Mouse (Mus musculus) embryonic facial prominence, embryonic 12.5 days (tissue): ENCODE measurements around the gene Gm17571. TPM values are rescaled to one million over a fixed set of nuclear protein-coding genes. Genes with fewer than 3 reads are reported as not detected.

Experiments used
- ATAC-seq: fragments of 200-750 bp; cut with Nextera tagmentation; 2 replicates; pipeline ENCODE4 v1.8.0; 2017; ENCODE audit not compliant: insufficient number of reproducible peaks, insufficient read depth, low FRiP score, low TSS enrichment
- H3K27ac ChIP-seq: fragments of 300-500 bp; sonication (generic); 2 replicates; pipeline ENCODE4 v1.5.1; 2016; ENCODE audit warnings: mild to moderate bottlenecking
- H3K27me3 ChIP-seq: fragments of 300-500 bp; sonication (generic); 2 replicates; pipeline ENCODE4 v1.6.1; 2016; ENCODE audit warnings: mild to moderate bottlenecking, moderate library complexity
- H3K36me3 ChIP-seq: fragments of 300-500 bp; sonication (generic); 2 replicates; pipeline ENCODE4 v1.6.1; 2016; ENCODE audit warnings: mild to moderate bottlenecking
- H3K4me1 ChIP-seq: fragments of 300-500 bp; sonication (generic); 2 replicates; pipeline ENCODE4 v1.6.1; 2016
- H3K4me2 ChIP-seq: fragments of 300-500 bp; sonication (generic); replicated peaks from 2 replicates; pipeline ENCODE4 v1.6.1; 2016; ENCODE audit warnings: mild to moderate bottlenecking, moderate library complexity
- H3K4me3 ChIP-seq: fragments of 300-500 bp; sonication (generic); 2 replicates; pipeline ENCODE4 v1.5.1; 2016; ENCODE audit warnings: mild to moderate bottlenecking
- H3K9ac ChIP-seq: fragments of 300-500 bp; sonication (generic); 2 replicates; pipeline ENCODE4 v1.6.1; 2016; ENCODE audit warnings: mild to moderate bottlenecking, moderate library complexity
- H3K9me3 ChIP-seq: fragments of 300-500 bp; sonication (generic); 2 replicates; pipeline ENCODE4 v1.6.1; 2016; ENCODE audit warnings: mild to moderate bottlenecking, moderate library complexity
- WGBS: fragments of 180-500 bp; shearing (Covaris S2); methylation state at CpG from one replicate; pipeline ENCODE4 v1.1.7; 2016; 5-methylcytosine and 5-hydroxymethylcytosine counted together
- polyA plus RNA-seq: library from polyadenylated mRNA; unstranded; fragments of >200 nt; fragmentation: Nextera tagmentation; extraction: Ambion mirVana; gene quantifications from 2 replicates; pipeline ENCODE4 v1.2.1, GENCODE M21; 2016

Gene Gm17571
- polyA plus RNA-seq, 1 experiment from 2014 or later: not detected

GRCm38 (mm10) chr9:13470013-13470412 lies 23.5 kb upstream of the Gm17571 start:
- no peak overlapping the region for H3K4me2 ChIP-seq
- no peaks in the 10 kb centered on the region for H3K9me3 ChIP-seq
- no peak overlapping the region for H3K9ac ChIP-seq
- H3K27me3 ChIP-seq: no peaks in the 10 kb centered on the region
- H3K36me3 ChIP-seq: no peaks in the 10 kb centered on the region
- H3K27ac ChIP-seq: no peak overlapping the region
- no peak overlapping the region for H3K4me3 ChIP-seq
- 22% methylated on average over 7 of the region's 7 CpGs for WGBS
- ATAC-seq: no peak
- H3K4me1 ChIP-seq: peaks cover 23% of the 10 kb centered on the region

DNA sequence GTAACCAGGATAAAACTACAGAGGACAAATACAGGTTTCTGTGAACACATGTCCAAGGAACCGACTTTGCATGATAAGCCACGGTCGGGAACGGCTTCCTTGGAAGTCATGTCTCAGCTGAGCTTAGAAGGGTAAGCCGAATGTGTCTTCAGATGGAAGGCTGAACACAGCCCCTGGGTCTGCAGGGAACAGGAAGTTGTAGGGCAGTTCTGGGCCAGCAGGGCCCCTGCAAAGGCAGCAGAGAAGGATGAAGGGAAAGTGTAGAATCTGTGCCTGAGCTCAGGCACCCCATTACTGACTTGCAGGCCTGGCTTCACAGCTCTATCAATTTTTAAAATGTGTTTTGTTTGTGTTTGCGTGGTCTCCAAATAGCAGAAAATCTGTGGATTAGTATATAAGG lies 22.2 kb upstream of the Gm17571 start:
- H3K36me3 ChIP-seq: no peaks in the 10 kb centered on the region
- WGBS: 78% methylated on average over 6 of the region's 6 CpGs
- H3K27ac ChIP-seq: no peak overlapping the region
- H3K9me3 ChIP-seq: no peaks in the 10 kb centered on the region
- no peak for ATAC-seq
- no peak overlapping the region for H3K4me3 ChIP-seq
- no peaks in the 10 kb centered on the region for H3K27me3 ChIP-seq
- H3K4me1 ChIP-seq: peaks cover 22% of the 10 kb centered on the region
- no peak overlapping the region for H3K9ac ChIP-seq
- H3K4me2 ChIP-seq: no peak overlapping the region

GRCm38 (mm10) chr9:13467745-13468144 lies 21.2 kb upstream of the Gm17571 start:
- H3K27me3 ChIP-seq: no peaks in the 10 kb centered on the region
- 79% methylated on average over 7 of the region's 7 CpGs for WGBS
- no peak overlapping the region for H3K4me2 ChIP-seq
- ATAC-seq: no peak
- H3K36me3 ChIP-seq: no peaks in the 10 kb centered on the region
- no peak overlapping the region for H3K27ac ChIP-seq
- H3K4me3 ChIP-seq: no peak overlapping the region
- H3K9ac ChIP-seq: no peak overlapping the region
- H3K9me3 ChIP-seq: no peaks in the 10 kb centered on the region
- H3K4me1 ChIP-seq: peaks cover 22% of the 10 kb centered on the region

DNA sequence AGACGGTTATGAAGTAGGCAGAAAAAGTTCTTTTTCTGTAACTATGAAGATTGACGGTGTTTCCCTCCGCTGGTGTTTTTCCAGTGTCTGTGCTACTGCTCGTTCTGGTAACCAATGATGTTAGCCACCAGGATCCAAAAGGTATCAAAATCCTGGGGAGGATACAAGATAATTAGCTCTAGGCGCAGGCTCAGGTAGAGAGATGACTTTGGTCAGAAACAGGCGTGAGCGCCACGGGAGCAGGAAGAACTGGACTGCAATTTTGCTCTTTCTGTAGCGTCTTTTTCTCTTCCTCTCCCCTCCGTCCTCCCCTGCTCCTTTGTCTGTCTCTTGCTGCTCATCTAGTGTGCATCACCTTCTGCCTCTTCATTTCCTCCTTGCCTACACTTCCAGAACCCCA lies 20.3 kb upstream of the Gm17571 start:
- 82% methylated on average over 10 of the region's 10 CpGs for WGBS
- Histone ChIP-seq H3K9ac (no peak overlapping the region), H3K36me3 (no peaks in the 10 kb centered on the region), H3K9me3 (no peaks in the 10 kb centered on the region), H3K4me3 (no peak overlapping the region), H3K4me1 (peaks cover 22% of the 10 kb centered on the region), H3K4me2 (no peak overlapping the region), H3K27me3 (no peaks in the 10 kb centered on the region), H3K27ac (no peak overlapping the region)
- ATAC-seq: no peak

DNA sequence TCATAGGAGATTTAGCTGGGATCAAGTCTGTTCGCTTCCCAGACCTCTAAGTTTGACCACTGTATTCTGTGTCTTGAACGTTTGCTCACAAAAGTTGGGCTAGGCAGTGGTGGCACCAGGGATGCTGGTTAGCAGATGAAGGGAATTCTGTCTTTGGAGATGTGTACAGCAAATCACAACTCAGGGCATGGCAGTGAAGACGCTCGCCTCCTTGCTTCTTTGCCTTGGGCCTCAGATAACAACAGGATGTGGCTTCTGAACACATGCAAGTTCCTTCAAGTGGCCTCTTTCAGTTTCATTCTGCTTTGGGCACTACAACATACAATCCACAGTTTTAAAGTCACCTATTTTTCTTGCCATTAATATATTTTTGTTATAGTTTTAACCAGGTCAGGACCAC lies 19.8 kb upstream of the Gm17571 start:
- no peak overlapping the region for H3K27ac ChIP-seq
- H3K27me3 ChIP-seq: no peaks in the 10 kb centered on the region
- peaks cover 22% of the 10 kb centered on the region for H3K4me1 ChIP-seq
- H3K9me3 ChIP-seq: no peaks in the 10 kb centered on the region
- H3K4me2 ChIP-seq: no peak overlapping the region
- H3K36me3 ChIP-seq: no peaks in the 10 kb centered on the region
- H3K9ac ChIP-seq: no peak overlapping the region
- 72% methylated on average over 4 of the region's 4 CpGs for WGBS
- no peak for ATAC-seq
- no peak overlapping the region for H3K4me3 ChIP-seq

- WGBS: 62% methylated on average over 4 of the region's 4 CpGs
- no peak for ATAC-seq
Observed at GRCm38 (mm10) chr9:13465358-13466020, 18.9 kb upstream of the Gm17571 start.

GRCm38 (mm10) chr9:13460926-13461325 lies 14.4 kb upstream of the Gm17571 start:
- Histone ChIP-seq H3K36me3 (no peaks in the 10 kb centered on the region), H3K27me3 (no peaks in the 10 kb centered on the region), H3K27ac (no peak overlapping the region), H3K4me2 (no peak overlapping the region), H3K4me3 (no peak overlapping the region), H3K4me1 (peaks cover 11% of the 10 kb centered on the region; the same call in 1 of the 2 replicates), H3K9ac (no peak overlapping the region), H3K9me3 (no peaks in the 10 kb centered on the region)
- ATAC-seq: no peak
- WGBS: 97% methylated on average over 1 of the region's 1 CpGs

More at GRCm38 (mm10) chr9:13465358-13466020, 18.9 kb upstream of the Gm17571 start:
- Histone ChIP-seq H3K4me3 (no peak overlapping the region), H3K9me3 (no peaks in the 10 kb centered on the region), H3K9ac (no peak overlapping the region), H3K36me3 (no peaks in the 10 kb centered on the region), H3K27me3 (no peaks in the 10 kb centered on the region), H3K4me2 (no peak overlapping the region), H3K27ac (no peak overlapping the region), H3K4me1 (peaks cover 22% of the 10 kb centered on the region)

DNA sequence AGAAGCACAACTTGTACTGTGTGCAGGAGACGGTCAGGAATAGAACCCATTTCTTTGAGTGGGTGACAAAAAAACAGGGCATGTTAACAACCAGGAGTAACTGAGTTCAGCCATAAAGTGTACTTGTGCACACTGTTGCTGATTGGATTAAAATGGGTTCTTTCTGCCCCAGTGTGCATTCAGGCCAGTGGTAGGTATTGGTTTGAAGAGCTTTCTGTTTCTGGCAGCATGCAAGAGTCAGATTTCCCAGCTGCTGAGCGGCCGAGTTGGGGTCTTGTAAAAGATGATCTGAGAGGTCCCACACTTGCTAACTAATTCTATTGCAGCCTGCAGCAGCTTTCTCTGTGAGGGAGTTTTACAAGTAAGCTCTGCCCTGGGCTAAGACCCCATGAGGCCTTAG lies 13.5 kb upstream of the Gm17571 start:
- no peak overlapping the region for H3K9ac ChIP-seq
- WGBS: 69% methylated on average over 3 of the region's 3 CpGs
- no peak overlapping the region for H3K4me2 ChIP-seq
- H3K36me3 ChIP-seq: no peaks in the 10 kb centered on the region
- no peaks in the 10 kb centered on the region for H3K9me3 ChIP-seq
- H3K27me3 ChIP-seq: no peaks in the 10 kb centered on the region
- peaks cover 10% of the 10 kb centered on the region for H3K4me1 ChIP-seq
- no peak for ATAC-seq
- H3K27ac ChIP-seq: no peak overlapping the region
- H3K4me3 ChIP-seq: no peak overlapping the region

DNA sequence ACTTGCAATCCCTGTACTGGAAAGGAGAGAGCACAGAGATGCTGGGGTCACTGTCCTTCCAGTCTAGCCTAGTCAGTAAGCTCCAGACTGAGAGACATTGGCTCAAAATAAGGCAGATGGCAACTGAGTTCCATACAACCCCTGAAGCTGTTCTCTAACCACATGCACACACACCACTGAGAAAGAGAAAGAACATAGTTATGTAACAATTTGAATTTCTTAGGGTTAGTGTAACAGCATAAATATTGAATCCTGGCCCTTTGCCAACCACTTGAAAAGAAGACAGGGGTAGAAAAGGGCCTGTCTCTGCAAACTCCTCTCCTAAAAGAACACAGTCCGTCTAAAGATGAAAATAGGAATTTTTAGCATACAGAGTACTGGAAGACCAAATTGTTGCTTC lies 12.8 kb upstream of the Gm17571 start:
- WGBS: 61% methylated on average over 1 of the region's 1 CpGs
- H3K36me3 ChIP-seq: no peaks in the 10 kb centered on the region
- peaks cover 16% of the 10 kb centered on the region for H3K4me1 ChIP-seq
- no peak overlapping the region for H3K27ac ChIP-seq
- H3K4me2 ChIP-seq: no peak overlapping the region
- no peaks in the 10 kb centered on the region for H3K9me3 ChIP-seq
- H3K4me3 ChIP-seq: no peak overlapping the region
- no peak for ATAC-seq
- no peak overlapping the region for H3K9ac ChIP-seq
- H3K27me3 ChIP-seq: no peaks in the 10 kb centered on the region

- no peak overlapping the region for H3K4me2 ChIP-seq
- WGBS: 81% methylated on average over 6 of the region's 6 CpGs
- H3K27ac ChIP-seq: no peak overlapping the region
- ATAC-seq: no peak
- peaks cover 16% of the 10 kb centered on the region for H3K4me1 ChIP-seq
- H3K36me3 ChIP-seq: no peaks in the 10 kb centered on the region
- H3K4me3 ChIP-seq: no peak overlapping the region
- H3K9ac ChIP-seq: no peak overlapping the region
- no peaks in the 10 kb centered on the region for H3K9me3 ChIP-seq
- no peaks in the 10 kb centered on the region for H3K27me3 ChIP-seq
Observed at GRCm38 (mm10) chr9:13457774-13458173, 11.2 kb upstream of the Gm17571 start.

- Histone ChIP-seq H3K4me1 (peaks cover 16% of the 10 kb centered on the region), H3K4me2 (no peak overlapping the region), H3K27me3 (no peaks in the 10 kb centered on the region), H3K9me3 (no peaks in the 10 kb centered on the region), H3K4me3 (no peak overlapping the region), H3K9ac (no peak overlapping the region), H3K36me3 (no peaks in the 10 kb centered on the region), H3K27ac (no peak overlapping the region; the same call in 1 of the 2 replicates)
- WGBS: 67% methylated on average over 1 of the region's 1 CpGs
- no peak for ATAC-seq
Observed at GRCm38 (mm10) chr9:13455231-13455630, 8.7 kb upstream of the Gm17571 start.

DNA sequence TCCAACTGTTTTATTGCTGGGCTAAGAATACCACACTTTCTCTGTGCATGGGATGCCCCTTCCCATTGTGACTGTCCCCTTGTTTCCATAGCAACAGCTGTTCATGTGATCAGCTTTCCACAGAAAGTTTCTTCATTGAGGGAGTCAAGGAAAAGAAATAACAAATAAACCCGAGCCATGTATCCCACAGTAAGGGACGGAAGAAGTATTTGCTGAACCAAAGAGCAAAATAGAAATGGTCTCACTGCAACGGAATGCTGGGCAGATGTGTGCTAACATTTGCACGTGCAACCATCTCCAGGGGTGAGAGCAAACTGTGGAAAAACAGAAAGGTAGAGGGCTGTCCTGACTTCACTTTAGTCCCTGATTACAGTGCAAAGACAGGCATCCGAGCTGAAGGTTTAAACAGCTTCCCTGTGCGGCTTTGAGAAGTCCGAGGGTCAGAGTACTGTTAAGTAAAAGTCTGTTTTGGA lies 8.1 kb upstream of the Gm17571 start:
- 33% methylated on average over 7 of the region's 7 CpGs for WGBS
- Histone ChIP-seq H3K4me1 (peaks cover 16% of the 10 kb centered on the region), H3K9me3 (no peaks in the 10 kb centered on the region), H3K27ac (no peak overlapping the region; the same call in 1 of the 2 replicates), H3K9ac (no peak overlapping the region), H3K36me3 (no peaks in the 10 kb centered on the region), H3K4me2 (no peak overlapping the region), H3K4me3 (no peak overlapping the region), H3K27me3 (no peaks in the 10 kb centered on the region)
- ATAC-seq: no peak
